Mouse (Mus musculus) large intestine, adult 2 months (tissue): ENCODE measurements around the gene Dkkl1. TPM values are rescaled to one million over a fixed set of nuclear protein-coding genes. Genes with fewer than 3 reads are reported as not detected.

Experiments
- DNase-seq: peaks from one replicate; pipeline ENCODE4 v3.0.0-alpha.2; 2012; ENCODE audit warnings: low read depth, low spot score
- WGBS: fragments of 180-500 bp; shearing (Covaris S2); methylation state at CpG from one replicate; pipeline ENCODE4 v1.1.7; 2018; 5-methylcytosine and 5-hydroxymethylcytosine counted together
- polyA plus RNA-seq: library from polyadenylated mRNA; depleted of rRNA; stranded (reverse); fragments of >200 nt; gene quantifications from 2 replicates; pipeline ENCODE4 v1.2.3, GENCODE M21; 2012

The Dkkl1 gene
- polyA plus RNA-seq, 1 experiment: 0.47 TPM

DNA sequence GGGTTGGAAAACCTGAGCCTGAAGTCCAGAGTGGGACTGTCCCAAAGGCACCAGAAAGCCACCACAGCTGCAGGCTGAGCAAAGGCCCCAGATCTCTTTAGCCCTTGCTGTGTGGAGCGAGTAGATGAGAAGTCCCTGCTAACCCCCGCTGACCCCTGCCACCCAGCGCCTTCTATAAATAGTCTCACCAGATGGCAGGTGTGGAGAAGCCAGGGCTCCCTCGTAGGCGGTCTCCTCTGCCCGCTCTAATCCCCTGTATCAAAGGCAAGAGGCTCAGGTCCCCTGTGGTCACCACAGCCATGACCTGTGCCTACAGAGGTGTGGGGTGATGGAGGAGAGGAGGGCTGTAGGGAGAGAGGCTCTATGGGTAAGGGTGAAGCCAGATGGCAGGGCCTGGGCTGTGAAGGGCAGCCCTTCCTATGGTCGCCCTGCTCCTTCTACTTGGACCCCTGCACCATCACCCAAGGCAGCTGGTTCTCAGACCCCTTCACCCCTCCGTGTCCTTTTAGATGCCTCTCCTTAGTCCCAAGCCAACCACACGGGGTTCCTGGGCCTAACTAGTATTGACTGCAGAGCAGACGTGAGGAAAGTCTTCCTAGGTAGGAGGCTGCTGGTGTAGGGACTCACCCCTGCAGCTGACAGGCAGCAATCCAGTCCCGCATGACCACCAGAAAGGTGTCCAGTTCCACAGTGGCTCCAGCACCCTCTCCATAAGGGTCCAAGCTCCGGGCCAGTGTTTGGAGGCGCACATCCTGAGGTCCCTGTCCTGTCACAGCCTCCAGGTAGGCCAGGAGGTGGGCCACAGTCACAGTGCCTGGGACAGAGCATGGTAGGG lies 16.4 kb downstream of the Dkkl1 start:
- WGBS: 73% methylated on average over 13 of the region's 13 CpGs
- DNase-seq: no peak

DNA sequence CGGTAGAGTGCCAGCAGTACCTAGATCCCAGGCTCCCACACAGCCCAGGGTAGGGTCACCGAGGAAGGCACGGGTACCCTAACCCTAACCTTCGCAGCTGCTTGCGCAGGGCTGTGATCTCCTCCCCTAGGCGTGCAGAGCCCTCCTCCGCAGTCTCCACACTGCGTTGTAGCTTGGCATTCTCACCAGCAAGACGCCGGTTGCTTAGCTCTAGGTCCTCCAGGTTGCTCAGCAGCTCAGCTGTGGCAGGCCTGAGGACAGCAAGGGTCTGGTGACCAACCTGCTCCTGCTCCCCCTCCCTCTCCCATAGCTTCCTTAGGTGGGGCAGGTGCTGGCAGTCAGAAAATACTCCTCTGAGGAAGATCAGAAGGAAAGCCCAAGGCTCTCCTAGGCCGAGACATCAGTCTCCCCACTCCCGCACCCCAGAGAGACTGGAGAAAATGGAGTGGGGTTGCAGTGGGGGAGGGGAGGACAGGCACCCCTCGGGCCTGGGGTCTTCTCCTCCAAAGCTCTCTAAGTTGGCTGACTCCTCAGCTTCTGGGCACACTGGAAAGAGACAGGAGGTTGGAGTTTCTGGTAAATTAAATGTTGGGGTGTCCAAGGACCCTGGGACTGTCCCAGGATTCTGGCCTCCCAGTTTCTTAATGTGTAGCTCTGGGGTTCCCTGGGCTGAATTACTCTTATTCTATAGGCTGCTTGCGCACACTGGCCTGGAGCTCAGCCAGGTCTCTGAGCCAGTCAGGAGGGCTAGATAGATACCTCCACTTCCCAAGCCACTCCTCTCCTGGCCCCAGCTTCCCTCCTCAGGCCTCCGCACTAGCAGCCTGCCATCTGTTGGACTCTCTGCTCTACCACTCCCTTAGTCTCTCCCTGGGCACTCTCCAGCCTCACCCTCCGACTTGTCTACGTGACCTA lies 17.8 kb downstream of the Dkkl1 start:
- 69% methylated on average over 17 of the region's 17 CpGs for WGBS
- no peak for DNase-seq

DNA sequence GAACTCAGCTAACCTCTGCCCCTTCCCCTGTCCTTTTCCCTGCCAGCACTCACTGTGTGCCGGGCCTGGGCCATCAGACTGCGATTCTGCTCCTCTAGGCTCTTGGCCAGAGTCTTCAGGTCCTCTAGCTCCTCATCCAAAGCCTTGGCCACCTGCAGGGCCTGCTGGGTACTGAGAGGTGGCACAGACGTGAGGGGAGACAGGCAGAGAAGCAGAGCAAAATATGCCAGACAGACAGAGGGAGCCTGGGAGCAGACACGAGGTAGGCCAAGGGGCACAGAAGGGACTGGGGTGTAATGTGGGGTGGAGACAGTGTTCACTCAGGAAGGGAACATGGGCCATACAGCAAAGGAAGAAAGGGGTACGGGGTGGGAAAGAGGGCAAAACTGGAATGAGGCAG lies 18.5 kb downstream of the Dkkl1 start:
- WGBS: 67% methylated on average over 5 of the region's 5 CpGs
- DNase-seq: no peak

DNA sequence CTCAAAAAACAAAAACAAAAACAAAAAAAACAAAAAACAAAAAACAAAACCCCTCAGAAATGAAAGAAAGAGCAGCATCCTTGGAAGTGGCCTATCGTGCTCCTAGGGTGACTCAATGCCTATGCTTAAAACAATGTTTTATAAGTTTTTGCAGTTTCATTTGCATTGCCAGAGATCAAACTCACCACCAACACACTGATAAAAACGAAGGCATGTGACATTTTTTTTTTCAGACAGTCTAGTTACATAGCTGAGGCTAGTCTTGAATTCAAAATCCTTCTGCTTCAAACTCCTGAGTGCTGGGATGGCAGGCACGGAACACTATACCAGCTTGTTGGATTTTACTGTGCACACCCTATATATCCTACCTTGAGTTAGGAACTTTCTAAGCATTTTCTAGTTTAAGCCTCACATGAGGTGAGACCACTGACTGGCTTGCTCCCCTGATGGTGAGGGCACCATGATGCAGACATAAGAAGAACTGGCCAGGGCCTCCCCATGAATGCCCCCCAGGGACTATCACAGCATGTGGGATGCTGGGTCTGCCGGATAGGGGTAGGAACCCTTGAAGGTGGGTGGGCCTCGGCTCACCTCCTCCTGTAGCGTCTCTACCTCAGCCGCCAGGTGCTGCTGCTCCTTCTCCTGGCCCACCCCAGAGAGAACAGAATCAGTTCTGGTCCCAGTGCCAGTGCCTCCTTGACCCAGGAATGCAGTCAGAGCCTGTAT lies 19.2 kb downstream of the Dkkl1 start:
- no peak for DNase-seq
- WGBS: 91% methylated on average over 7 of the region's 7 CpGs

DNA sequence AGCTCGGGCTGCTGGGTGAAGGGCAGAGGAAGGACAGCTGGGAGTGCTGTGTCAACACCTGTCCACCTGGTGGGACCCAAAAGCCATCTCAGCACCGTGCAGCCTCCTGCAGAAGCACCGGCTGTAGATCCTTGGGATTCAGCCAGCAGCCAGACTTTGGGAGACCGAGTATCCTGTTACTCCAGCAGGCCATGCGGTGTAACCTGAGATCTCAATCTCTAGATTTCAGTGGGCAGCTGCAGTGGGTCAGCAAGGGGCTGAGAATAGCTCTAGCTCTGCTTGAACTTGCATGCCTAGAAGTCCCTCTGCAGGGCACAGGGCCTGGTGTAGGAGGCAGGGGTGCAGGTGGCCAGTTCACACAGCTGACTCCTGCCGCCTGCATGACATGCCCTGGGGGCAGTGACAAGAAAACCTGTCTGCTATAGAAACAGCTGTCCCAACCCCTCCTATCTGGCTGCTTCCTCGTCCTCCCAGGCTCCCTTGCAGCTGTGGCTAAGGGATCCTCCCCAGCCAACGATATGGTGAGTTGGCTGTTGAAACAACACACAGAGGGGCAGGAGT lies 20.1 kb downstream of the Dkkl1 start:
- WGBS: 14% methylated on average over 8 of the region's 8 CpGs

DNA sequence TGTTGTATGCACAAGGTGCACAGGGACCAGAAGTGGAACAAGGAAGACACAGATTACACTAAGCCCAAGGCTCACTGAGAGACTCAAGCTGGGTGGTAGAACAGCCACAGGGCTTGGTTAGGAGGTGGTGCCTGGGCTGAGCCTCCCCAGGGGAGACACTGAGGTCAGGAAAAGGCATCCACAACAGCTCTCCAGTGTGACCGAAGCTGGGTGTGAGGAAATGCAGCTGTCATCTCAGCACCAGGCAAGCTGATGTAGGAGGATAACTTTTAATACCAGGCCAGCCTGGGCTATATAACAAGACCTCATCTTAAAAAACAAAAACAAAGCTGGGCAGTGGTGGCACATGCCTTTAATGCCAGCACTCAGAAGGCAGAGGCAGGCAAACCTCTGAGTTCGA lies 20.8 kb downstream of the Dkkl1 start:
- WGBS: 64% methylated on average over 2 of the region's 2 CpGs
- DNase-seq: no peak

More for the DNA sequence above, 20.1 kb downstream of the Dkkl1 start:
- DNase-seq: no peak

DNA sequence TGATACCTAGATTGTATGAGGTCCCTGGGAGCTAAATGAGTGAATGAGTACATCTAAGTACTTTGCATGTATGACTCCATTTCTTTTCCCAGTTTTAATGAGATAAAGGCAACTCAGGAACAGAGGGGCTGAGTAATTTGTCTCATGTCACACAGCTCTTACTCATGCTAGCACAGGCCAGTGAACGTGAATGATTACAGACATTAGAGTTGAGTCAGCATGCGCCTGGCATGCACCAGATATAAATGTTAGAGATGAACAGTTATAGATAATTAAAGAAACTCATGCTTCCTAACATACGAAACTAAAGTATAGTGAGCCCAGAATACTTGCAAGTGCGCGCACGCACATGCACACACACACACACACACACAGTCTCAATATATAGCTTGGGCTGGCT lies 21.8 kb downstream of the Dkkl1 start:
- DNase-seq: no peak
- 86% methylated on average over 6 of the region's 6 CpGs for WGBS

DNA sequence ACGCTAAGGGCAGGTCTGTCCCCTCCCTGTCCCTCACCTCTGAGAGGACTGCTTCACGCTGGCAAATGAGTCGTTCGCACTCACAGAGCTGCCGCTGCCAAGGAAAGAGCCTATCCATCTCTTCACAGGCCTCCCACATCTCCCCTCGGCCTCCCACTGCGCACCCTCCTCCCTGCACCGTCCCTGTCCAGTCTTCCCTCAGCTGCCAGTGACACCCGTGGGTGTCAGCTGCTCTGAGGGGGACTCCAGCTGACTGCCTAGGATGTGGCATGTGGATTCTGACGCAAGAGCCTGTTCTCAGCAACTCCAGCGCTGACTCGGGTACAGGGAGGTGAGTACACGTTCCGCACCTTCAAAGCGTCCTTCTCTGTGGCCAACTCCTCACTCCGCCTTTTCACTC lies 22.3 kb downstream of the Dkkl1 start:
- WGBS: 53% methylated on average over 16 of the region's 16 CpGs
- no peak for DNase-seq

- 65% methylated on average over 7 of the region's 7 CpGs for WGBS
- no peak for DNase-seq
Observed at GRCm38 (mm10) chr7:45185921-45186320, 26.0 kb downstream of the Dkkl1 start.

GRCm38 (mm10) chr7:45183672-45184071 lies 28.3 kb downstream of the Dkkl1 start:
- 68% methylated on average over 7 of the region's 7 CpGs for WGBS
- no peak for DNase-seq

DNA sequence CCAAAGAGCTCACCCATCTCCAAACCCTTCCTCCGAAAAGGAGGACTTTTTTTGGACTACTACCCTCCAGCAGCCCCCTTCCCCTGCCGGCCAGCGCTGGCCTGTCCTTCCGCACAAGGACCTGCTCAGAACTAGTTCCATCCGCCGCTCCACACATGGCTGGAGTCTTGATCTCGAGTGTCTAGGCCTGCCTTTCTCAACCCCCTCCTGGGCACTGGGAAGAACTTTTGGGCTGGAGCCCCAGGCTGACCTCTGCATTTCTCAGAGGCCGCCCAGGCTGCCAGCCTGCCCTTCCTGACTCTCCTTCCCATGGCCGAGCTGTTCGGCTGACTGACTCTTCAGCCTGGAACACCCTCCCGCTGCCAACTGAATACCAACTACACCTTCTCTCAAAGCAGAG lies 29.3 kb downstream of the Dkkl1 start:
- WGBS: 8% methylated on average over 11 of the region's 11 CpGs
- no peak for DNase-seq

GRCm38 (mm10) chr7:45182199-45182601 lies 29.7 kb downstream of the Dkkl1 start:
- DNase-seq: peak; percentile 74
- under 1% methylated on average over 34 of the region's 34 CpGs for WGBS

- WGBS: 6% methylated on average over 35 of the region's 35 CpGs
- DNase-seq: no peak
Observed at GRCm38 (mm10) chr7:45181540-45181939, 30.4 kb downstream of the Dkkl1 start.

- no peak for DNase-seq
- WGBS: 27% methylated on average over 20 of the region's 20 CpGs
Observed at GRCm38 (mm10) chr7:45180896-45181477, 31.0 kb downstream of the Dkkl1 start, which contains the start of gene Pth2. Gene Pth2 (plus strand): TSS chr7:45180995.

- no peak for DNase-seq
- WGBS: 34% methylated on average over 7 of the region's 7 CpGs
Observed at GRCm38 (mm10) chr7:45179469-45179868, 32.5 kb downstream of the Dkkl1 start, which contains the start of gene Gfy. Gene Gfy (minus strand): TSS chr7:45179569.

DNA sequence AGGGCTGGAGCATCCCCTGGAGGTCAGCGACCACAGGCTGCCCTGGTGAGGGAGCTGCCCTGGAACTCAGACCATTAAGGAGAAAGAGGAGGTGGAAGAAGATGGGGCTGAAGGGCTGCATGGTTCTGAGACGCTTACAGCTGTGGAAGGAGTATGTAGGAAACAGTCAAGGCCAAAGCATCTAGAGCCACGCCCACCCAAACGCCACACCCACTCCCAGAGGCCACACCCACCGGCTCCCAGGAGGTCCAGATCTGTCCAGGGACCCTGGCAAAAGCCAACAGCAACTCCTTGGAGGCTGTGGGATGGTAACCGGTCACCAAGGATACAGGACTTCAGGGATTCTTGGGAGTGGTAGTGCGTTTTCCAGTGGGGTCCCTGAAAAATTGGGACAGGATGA lies 33.4 kb downstream of the Dkkl1 start:
- WGBS: 18% methylated on average over 7 of the region's 7 CpGs
- DNase-seq: no peak

- WGBS: 4% methylated on average over 30 of the region's 31 CpGs
- no peak for DNase-seq
Observed at GRCm38 (mm10) chr7:45176356-45176755, 35.6 kb downstream of the Dkkl1 start.

- 5% methylated on average over 23 of the region's 23 CpGs for WGBS
- no peak for DNase-seq
Observed at GRCm38 (mm10) chr7:45175929-45176328, 36.0 kb downstream of the Dkkl1 start.

DNA sequence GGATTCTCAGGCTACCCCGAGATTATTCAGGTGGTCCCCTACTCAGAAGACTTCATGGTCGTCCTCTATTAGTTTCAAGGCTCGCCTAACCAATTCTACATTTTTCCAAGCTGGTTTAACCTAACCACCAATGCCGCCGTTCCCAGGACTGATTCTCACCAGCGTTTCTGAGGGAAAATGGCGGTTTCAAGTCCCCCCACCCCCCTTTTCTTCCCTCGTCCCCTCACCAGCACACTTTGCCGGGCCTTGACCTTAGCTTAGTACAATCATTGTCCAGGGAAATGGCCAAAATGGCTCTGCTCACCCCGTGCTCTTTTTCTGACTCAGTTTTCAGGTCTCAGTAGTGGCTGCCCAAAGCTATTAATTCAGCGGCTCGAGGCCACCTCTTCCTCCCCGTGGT lies 36.5 kb downstream of the Dkkl1 start:
- WGBS: 4% methylated on average over 13 of the region's 13 CpGs
- no peak for DNase-seq
